Mouse (Mus musculus) c-Kit-negative CD71-positive TER-119-positive erythroid progenitor cells, embryonic 14.5 days (primary cell): ENCODE results near the gene Fxyd5.

Experiments
- DNase-seq: peaks from one replicate; pipeline ENCODE4 v3.0.0-alpha.2; 2013; ENCODE audit warnings: low read depth, low spot score

Fxyd5 gene

GRCm38 (mm10) chr7:30988519-30989162 is 53.6 kb downstream of the Fxyd5 start:
- DNase-seq = no peak

DNA sequence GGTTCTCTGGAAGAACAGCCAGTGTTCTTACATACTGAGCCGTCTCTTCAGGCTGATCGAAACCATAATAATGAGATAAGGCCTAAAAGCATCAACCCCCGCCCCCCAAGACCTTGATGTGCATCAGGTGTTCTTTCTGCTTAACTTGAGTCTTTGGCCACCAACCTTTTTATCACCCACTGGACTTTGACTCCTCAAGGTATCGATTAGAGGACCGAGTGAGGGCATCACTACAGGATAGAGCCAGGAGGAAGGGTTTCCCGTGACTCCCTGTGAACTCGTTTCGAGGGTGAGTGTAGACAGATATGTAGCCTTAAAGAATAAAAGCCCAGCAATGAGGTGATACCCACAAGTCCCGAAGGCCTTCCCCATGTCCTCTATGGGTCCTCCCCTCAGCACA is 56.9 kb downstream of the Fxyd5 start:
- DNase-seq = no peak
